Mouse (Mus musculus) midbrain, embryonic 15.5 days (tissue): Measurements from ENCODE around the gene Galm. TPM values are rescaled to one million over a fixed set of nuclear protein-coding genes. Genes with fewer than 3 reads are reported as not detected.
A peak's percentile ranks its signal among the peaks of the same experiment; 100 is the strongest.

ENCODE experiments used
- ATAC-seq: fragments of 200-750 bp; cut with Nextera tagmentation; replicated peaks from 2 replicates; pipeline ENCODE4 v1.8.0; 2017; ENCODE audit warnings: moderate TSS enrichment
- H3K27ac ChIP-seq: fragments of 300-500 bp; sonication (generic); 2 replicates; pipeline ENCODE4 v1.5.1; 2015; ENCODE audit warnings: mild to moderate bottlenecking, inconsistent platforms
- H3K27me3 ChIP-seq: fragments of 300-500 bp; sonication (generic); replicated peaks from 2 replicates; pipeline ENCODE4 v1.6.1; 2015; ENCODE audit warnings: inconsistent platforms
- H3K36me3 ChIP-seq: fragments of 300-500 bp; sonication (generic); replicated peaks from 2 replicates; pipeline ENCODE4 v1.6.1; 2015; ENCODE audit warnings: inconsistent platforms
- H3K4me1 ChIP-seq: fragments of 300-500 bp; sonication (generic); 2 replicates; pipeline ENCODE4 v1.6.1; 2015; ENCODE audit warnings: inconsistent platforms
- H3K4me2 ChIP-seq: fragments of 300-500 bp; sonication (generic); 2 replicates; pipeline ENCODE4 v1.6.1; 2015; ENCODE audit warnings: inconsistent platforms, mild to moderate bottlenecking, moderate library complexity
- H3K4me3 ChIP-seq: fragments of 300-500 bp; sonication (generic); 2 replicates; pipeline ENCODE4 v1.5.1; 2015; ENCODE audit warnings: mild to moderate bottlenecking, inconsistent platforms
- H3K9ac ChIP-seq: fragments of 300-500 bp; sonication (generic); 2 replicates; pipeline ENCODE4 v1.6.1; 2015; ENCODE audit warnings: mild to moderate bottlenecking, inconsistent platforms
- H3K9me3 ChIP-seq: fragments of 300-500 bp; sonication (generic); 2 replicates; pipeline ENCODE4 v1.6.1; 2016; ENCODE audit warnings: inconsistent platforms
- WGBS: fragments of 180-500 bp; shearing (Covaris S2); methylation state at CpG from one replicate; pipeline ENCODE4 v1.1.7; 2015; ENCODE audit warnings: mixed read lengths; 5-methylcytosine and 5-hydroxymethylcytosine counted together
- polyA plus RNA-seq: library from polyadenylated mRNA; unstranded; fragments of >200 nt; fragmentation: Nextera tagmentation; extraction: Ambion mirVana; gene quantifications from 2 replicates; pipeline ENCODE4 v1.2.1, GENCODE M21; 2015

The Galm gene
- polyA plus RNA-seq = 1.5 and 2.0 TPM in 2 replicates

GRCm38 (mm10) chr17:80127331-80128251 lies at the start of gene Galm:
Galm (plus strand) TSS chr17:80127471.
- no peak within 1 kb of the TSS for H3K27ac ChIP-seq
- peaks cover 5% of the 10 kb centered on the region for H3K4me1 ChIP-seq
- no peaks in the 10 kb centered on the region for H3K36me3 ChIP-seq
- WGBS = 3% methylated on average over 30 of the region's 30 CpGs
- H3K4me3 ChIP-seq = peak within 1 kb of the TSS; percentile 41
- peak within 1 kb of the TSS; percentile 33 for H3K9ac ChIP-seq
- H3K9me3 ChIP-seq = no peaks in the 10 kb centered on the region
- peak; percentile 88 for ATAC-seq
- H3K27me3 ChIP-seq = no peaks in the 10 kb centered on the region
- peak within 1 kb of the TSS; percentile 74 for H3K4me2 ChIP-seq

GRCm38 (mm10) chr17:80078726-80079125 lies 48.5 kb upstream of the Galm start:
- H3K9ac ChIP-seq = no peak overlapping the region
- ATAC-seq = no peak
- no peak overlapping the region for H3K4me2 ChIP-seq
- H3K4me1 ChIP-seq = no peaks in the 10 kb centered on the region
- H3K27me3 ChIP-seq = no peaks in the 10 kb centered on the region
- H3K27ac ChIP-seq = no peak overlapping the region
- H3K36me3 ChIP-seq = no peaks in the 10 kb centered on the region
- 92% methylated on average over 4 of the region's 4 CpGs for WGBS
- H3K4me3 ChIP-seq = no peak overlapping the region
- no peaks in the 10 kb centered on the region for H3K9me3 ChIP-seq

GRCm38 (mm10) chr17:80083223-80083622 lies 44.0 kb upstream of the Galm start:
- H3K27me3 ChIP-seq = no peaks in the 10 kb centered on the region

GRCm38 (mm10) chr17:80084424-80084823 lies 42.8 kb upstream of the Galm start:
- no peak overlapping the region for H3K9ac ChIP-seq
- H3K4me1 ChIP-seq = no peaks in the 10 kb centered on the region
- H3K27ac ChIP-seq = no peak overlapping the region
- WGBS = 81% methylated on average over 9 of the region's 9 CpGs
- no peaks in the 10 kb centered on the region for H3K9me3 ChIP-seq
- H3K27me3 ChIP-seq = no peaks in the 10 kb centered on the region
- ATAC-seq = no peak
- H3K4me3 ChIP-seq = no peak overlapping the region
- H3K36me3 ChIP-seq = no peaks in the 10 kb centered on the region
- no peak overlapping the region for H3K4me2 ChIP-seq

More at GRCm38 (mm10) chr17:80083223-80083622, 44.0 kb upstream of the Galm start:
- Histone ChIP-seq H3K36me3 (no peaks in the 10 kb centered on the region), H3K4me1 (no peaks in the 10 kb centered on the region), H3K9ac (no peak overlapping the region), H3K27ac (no peak overlapping the region), H3K4me3 (no peak overlapping the region), H3K4me2 (no peak overlapping the region), H3K9me3 (no peaks in the 10 kb centered on the region)
- no peak for ATAC-seq
- WGBS = 76% methylated on average over 6 of the region's 6 CpGs

GRCm38 (mm10) chr17:80086591-80086990 lies 40.7 kb upstream of the Galm start:
- H3K4me1 ChIP-seq = no peaks in the 10 kb centered on the region
- no peaks in the 10 kb centered on the region for H3K9me3 ChIP-seq
- no peak overlapping the region for H3K27ac ChIP-seq
- no peaks in the 10 kb centered on the region for H3K36me3 ChIP-seq
- no peak overlapping the region for H3K4me3 ChIP-seq
- WGBS = 92% methylated on average over 11 of the region's 11 CpGs
- H3K27me3 ChIP-seq = no peaks in the 10 kb centered on the region
- no peak overlapping the region for H3K4me2 ChIP-seq
- ATAC-seq = no peak
- H3K9ac ChIP-seq = no peak overlapping the region

- no peaks in the 10 kb centered on the region for H3K27me3 ChIP-seq
- 90% methylated on average over 3 of the region's 3 CpGs for WGBS
- no peak for ATAC-seq
- H3K9ac ChIP-seq = no peak overlapping the region
- no peaks in the 10 kb centered on the region for H3K9me3 ChIP-seq
- H3K27ac ChIP-seq = no peak overlapping the region
- no peak overlapping the region for H3K4me2 ChIP-seq
- no peak overlapping the region for H3K4me3 ChIP-seq
- no peaks in the 10 kb centered on the region for H3K36me3 ChIP-seq
- no peaks in the 10 kb centered on the region for H3K4me1 ChIP-seq
Measured at GRCm38 (mm10) chr17:80088168-80088567, 39.1 kb upstream of the Galm start.

- no peaks in the 10 kb centered on the region for H3K9me3 ChIP-seq
- no peak overlapping the region for H3K9ac ChIP-seq
- no peak for ATAC-seq
- WGBS = 81% methylated on average over 4 of the region's 4 CpGs
- no peak overlapping the region for H3K4me2 ChIP-seq
- no peaks in the 10 kb centered on the region for H3K27me3 ChIP-seq
- no peak overlapping the region for H3K27ac ChIP-seq
- peaks cover 1% of the 10 kb centered on the region; the same call in 1 of the 2 replicates for H3K4me1 ChIP-seq
- no peaks in the 10 kb centered on the region for H3K36me3 ChIP-seq
- H3K4me3 ChIP-seq = no peak overlapping the region
Measured at GRCm38 (mm10) chr17:80090551-80090950, 36.7 kb upstream of the Galm start.

GRCm38 (mm10) chr17:80091879-80092549 lies 35.3 kb upstream of the Galm start:
- peaks cover 14% of the 10 kb centered on the region for H3K4me1 ChIP-seq
- no peaks in the 10 kb centered on the region for H3K9me3 ChIP-seq
- no peak overlapping the region for H3K9ac ChIP-seq
- 45% methylated on average over 6 of the region's 6 CpGs for WGBS
- no peak overlapping the region for H3K4me2 ChIP-seq
- no peaks in the 10 kb centered on the region for H3K27me3 ChIP-seq
- ATAC-seq = no peak
- no peak overlapping the region for H3K4me3 ChIP-seq
- H3K27ac ChIP-seq = no peak overlapping the region
- no peaks in the 10 kb centered on the region for H3K36me3 ChIP-seq

- WGBS = 83% methylated on average over 9 of the region's 9 CpGs
Measured at GRCm38 (mm10) chr17:80095254-80095899, 31.9 kb upstream of the Galm start.

GRCm38 (mm10) chr17:80096043-80096719 lies 31.1 kb upstream of the Galm start:
- H3K27ac ChIP-seq = peak overlapping the region; percentile 6; the same call in 1 of the 2 replicates
- WGBS = 10% methylated on average over 20 of the region's 20 CpGs
- no peak overlapping the region; the same call in 1 of the 2 replicates for H3K9ac ChIP-seq
- H3K4me1 ChIP-seq = peaks cover 20% of the 10 kb centered on the region
- no peaks in the 10 kb centered on the region for H3K9me3 ChIP-seq
- H3K27me3 ChIP-seq = no peaks in the 10 kb centered on the region
- ATAC-seq = peak; percentile 86
- peak overlapping the region; percentile 5; the same call in 1 of the 2 replicates for H3K4me3 ChIP-seq
- H3K36me3 ChIP-seq = no peaks in the 10 kb centered on the region
- H3K4me2 ChIP-seq = peak overlapping the region; percentile 48

More at GRCm38 (mm10) chr17:80095254-80095899, 31.9 kb upstream of the Galm start:
- no peak overlapping the region for H3K4me3 ChIP-seq
- no peaks in the 10 kb centered on the region for H3K9me3 ChIP-seq
- H3K4me1 ChIP-seq = peaks cover 20% of the 10 kb centered on the region
- H3K36me3 ChIP-seq = no peaks in the 10 kb centered on the region
- no peaks in the 10 kb centered on the region for H3K27me3 ChIP-seq
- ATAC-seq = peak; percentile 28
- no peak overlapping the region for H3K27ac ChIP-seq
- H3K4me2 ChIP-seq = peak overlapping the region; percentile 48
- H3K9ac ChIP-seq = no peak overlapping the region

GRCm38 (mm10) chr17:80096720-80097114 lies 30.6 kb upstream of the Galm start:
- peaks cover 20% of the 10 kb centered on the region for H3K4me1 ChIP-seq
- no peaks in the 10 kb centered on the region for H3K36me3 ChIP-seq
- no peaks in the 10 kb centered on the region for H3K27me3 ChIP-seq
- ATAC-seq = no peak
- H3K9ac ChIP-seq = no peak overlapping the region
- H3K27ac ChIP-seq = peak overlapping the region; percentile 6; the same call in 1 of the 2 replicates
- WGBS = 87% methylated on average over 8 of the region's 8 CpGs
- no peak overlapping the region for H3K4me3 ChIP-seq
- no peaks in the 10 kb centered on the region for H3K9me3 ChIP-seq
- no peak overlapping the region for H3K4me2 ChIP-seq
